Mouse (Mus musculus) T-cell, adult 66 days (primary cell): ENCODE data around the gene Spryd3. TPM values are rescaled to one million over a fixed set of nuclear protein-coding genes. Genes with fewer than 3 reads are reported as not detected.

Experiments used
- total RNA-seq, 2 experiments: library from RNA; stranded (reverse); gene quantifications; 3 replicates in 1 of 2; 4 replicates in 1 of 2; pipeline ENCODE4 v1.2.4; 2023

The Spryd3 gene
- total RNA-seq, result 10 to 100 TPM; 38.3 to 44.1 TPM

DNA sequence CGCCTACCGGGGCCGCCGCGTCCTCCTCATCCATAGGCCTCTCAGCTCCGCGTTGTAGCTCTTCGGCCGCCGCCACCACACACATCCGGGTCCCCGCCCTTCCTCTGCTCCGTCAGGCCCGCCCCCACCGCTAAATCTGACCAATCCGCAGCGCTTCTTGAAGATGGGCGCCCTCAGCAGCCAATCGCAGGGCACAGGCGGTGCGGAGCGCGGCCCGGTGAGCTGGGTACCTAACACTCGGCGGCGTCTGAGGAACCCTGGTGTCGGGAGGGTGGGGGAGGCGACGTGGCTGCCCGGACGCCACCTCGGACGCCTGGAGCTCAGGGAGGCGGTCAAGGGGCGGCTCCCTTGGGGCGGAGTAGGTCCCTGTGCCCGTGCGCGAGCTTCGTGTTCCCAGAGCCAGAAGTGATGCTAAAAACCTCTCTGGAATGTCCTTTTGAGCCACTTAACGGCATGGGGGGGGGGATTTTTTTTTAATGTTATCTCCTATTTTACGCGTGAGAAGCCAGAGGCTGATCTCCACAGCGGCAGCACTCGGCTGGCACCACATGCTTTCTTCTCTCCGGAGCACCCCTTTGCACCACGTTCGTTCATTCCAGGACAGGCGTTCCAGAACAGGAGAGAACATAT is at the start of gene Spryd3:
TSS of gene Spryd3 (minus strand) at position 106 of the 630 bp plus-strand sequence.

DNA sequence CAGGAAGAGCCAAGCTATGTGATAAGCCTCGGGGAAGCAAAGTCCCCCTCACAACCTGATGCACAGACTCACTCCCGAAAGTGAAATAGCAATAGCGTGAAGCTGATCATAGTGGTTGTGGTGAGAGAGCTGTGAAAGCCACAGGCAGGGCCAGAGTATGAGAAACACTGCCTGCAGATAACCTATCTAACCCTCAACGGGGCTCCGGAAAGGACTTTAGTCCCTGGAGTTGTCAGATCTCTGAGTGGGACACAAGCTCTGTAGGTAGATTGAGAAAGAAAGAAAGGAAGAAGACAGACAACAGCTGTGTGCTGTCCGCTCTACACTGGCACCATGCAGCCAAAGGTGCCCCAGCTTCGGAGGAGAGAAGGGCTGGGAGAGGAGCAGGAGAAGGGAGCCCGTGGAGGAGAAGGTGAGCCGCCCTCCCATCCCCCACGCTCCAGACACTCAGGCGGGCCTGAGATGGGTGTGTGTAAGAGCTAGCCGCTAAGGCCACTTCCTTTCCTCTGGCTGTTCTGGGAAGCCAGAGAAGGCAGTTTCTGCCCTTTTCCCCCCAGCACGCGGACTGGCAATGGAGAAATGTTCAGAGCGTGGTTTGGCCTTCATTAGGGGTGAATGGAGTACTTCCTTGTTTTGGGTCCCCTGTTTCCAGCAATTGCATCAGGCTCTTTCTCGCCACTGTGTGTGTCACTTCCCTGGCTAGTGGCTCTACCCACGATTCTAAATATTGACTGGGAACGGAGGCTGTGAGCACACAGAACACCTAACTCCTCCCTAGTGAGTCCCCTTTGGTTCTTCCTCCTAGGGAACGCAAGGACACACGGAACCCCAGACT is 14.5 kb upstream of the Spryd3 start, which contains the start of gene Soat2:
TSS of gene Soat2 (plus strand) at position 226 of the 835 bp plus-strand sequence.

DNA sequence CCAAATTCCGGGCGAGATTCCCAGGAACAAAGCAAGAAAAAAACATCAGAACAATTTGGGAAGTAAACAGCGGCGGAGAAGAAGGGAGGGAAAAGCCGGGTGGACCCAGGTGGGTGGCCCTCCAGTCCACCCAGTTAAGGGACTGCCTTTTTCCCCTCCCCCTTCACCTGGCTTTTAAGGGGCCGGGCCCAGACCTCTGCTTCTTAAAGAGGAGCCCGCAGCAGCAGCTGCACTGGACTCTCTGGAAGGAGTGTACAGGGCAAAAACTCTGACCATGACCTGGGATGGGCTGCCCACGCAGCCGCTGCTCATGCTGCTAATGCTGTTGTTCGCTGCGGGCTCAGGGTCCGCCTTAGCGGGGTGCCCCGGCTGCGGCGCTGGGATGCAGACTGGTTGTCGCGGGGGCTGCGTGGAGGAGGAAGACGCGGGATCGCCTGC is 8.3 kb upstream of the Spryd3 start, which contains the start of gene Igfbp6:
TSS of gene Igfbp6 (plus strand) at position 89 of the 438 bp plus-strand sequence.

DNA sequence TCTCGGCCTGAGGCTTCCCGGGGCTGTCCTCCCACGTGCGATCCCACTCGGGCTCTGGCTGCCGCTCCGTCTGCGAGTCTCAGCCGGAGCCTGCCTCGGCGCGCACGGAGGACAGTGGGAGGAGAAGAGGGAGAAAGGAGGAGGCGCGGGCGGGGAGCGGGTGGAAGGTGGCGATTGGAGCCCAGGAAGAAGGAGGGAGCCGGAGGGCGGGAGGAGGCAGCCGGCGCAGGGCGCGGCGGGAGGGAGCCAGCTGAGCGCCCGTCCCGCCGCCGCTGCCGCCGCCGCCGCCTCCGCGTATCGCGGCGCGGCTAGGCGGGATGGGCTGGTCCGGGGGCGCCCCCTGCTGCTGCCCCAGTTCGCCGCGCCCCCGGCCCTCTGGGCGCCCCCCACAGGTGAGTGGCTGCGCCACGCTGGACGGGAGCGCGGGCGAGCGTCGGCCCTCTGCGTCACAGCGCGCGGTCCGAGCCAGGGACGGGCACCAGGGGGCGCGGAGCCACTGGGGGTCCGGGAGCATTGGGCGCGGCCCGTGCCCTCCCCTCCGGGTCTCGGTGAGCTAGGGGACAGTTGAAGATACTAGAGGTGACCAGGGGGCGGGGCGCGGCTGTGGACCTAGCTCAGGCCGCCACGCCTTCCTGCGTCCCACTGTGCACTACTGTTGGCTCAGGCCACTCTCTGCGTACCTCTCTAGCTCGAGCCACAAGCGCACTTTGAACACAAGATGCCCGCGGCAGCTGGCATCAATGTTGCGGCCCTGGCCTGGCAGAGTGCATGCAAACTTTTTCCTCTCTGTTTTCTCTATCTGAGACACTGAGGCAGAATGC is 35.7 kb downstream of the Spryd3 start, which contains the start of gene Tns2:
TSS of gene Tns2 (plus strand) at position 253 of the 821 bp plus-strand sequence.

DNA sequence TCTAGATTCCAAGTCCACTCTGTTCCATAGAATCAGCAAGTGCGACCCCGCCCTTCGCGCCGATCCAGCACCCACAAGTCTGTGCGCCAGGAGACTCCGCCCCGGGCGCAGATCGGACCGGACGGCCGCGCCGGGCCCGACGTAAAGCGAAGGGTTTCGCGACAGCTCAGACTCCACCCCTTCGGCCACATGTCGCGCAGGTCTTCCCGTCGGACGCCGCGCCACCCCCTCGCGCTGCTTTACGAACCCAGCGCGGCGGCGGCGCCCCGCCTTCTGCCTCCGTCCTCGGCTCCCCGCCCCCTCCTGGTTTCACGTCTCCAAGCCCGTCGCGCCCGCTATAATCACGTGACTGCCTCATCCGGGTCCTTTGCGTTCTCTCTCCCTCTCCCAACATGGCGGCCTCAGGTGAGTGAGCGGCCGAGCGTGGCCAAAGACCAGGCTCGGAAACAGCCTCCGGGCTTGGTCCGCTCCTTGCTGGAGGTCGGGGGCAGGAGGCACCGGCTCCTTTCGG is 62.4 kb downstream of the Spryd3 start, which contains the start of gene Eif4b:
TSS of gene Eif4b (plus strand) at position 215 of the 511 bp plus-strand sequence.

Other genes with a start within 250 kb of the Spryd3 start
- not detected for gene Krt76, start 243.3 kb downstream of the Spryd3 start, total RNA-seq
- gene Krt4, start 211.5 kb downstream of the Spryd3 start, total RNA-seq, result not detected
- gene Krt79, start 195.9 kb downstream of the Spryd3 start, total RNA-seq, result not detected
- gene Krt78, start 181.9 kb downstream of the Spryd3 start, total RNA-seq, result not detected
- gene Krt8, start 131.8 kb downstream of the Spryd3 start, total RNA-seq, result not detected
- gene Krt18, start 108.1 kb downstream of the Spryd3 start, total RNA-seq, result not detected
- gene Eif4b, start 62.5 kb downstream of the Spryd3 start, total RNA-seq, result 100 to 1,000 TPM; 277 to 279 TPM
- under 1 TPM; 0.26 to 0.83 TPM for gene Tns2, start 35.8 kb downstream of the Spryd3 start, total RNA-seq
- not detected for gene Igfbp6, start 8.1 kb upstream of the Spryd3 start, total RNA-seq
- 1 to 10 TPM; 4.5 to 5.7 TPM for gene Soat2, start 14.3 kb upstream of the Spryd3 start, total RNA-seq
- 100 to 1,000 TPM; 112 to 129 TPM for gene Zfp740, start 67.0 kb upstream of the Spryd3 start, total RNA-seq
- 10 to 100 TPM; 17.9 to 23.6 TPM for gene Csad, start 68.5 kb upstream of the Spryd3 start, total RNA-seq
- 100 to 1,000 TPM; 699 to 803 TPM for gene Itgb7, start 95.7 kb upstream of the Spryd3 start, total RNA-seq
- gene Rarg, start 121.3 kb upstream of the Spryd3 start, total RNA-seq, result 10 to 100 TPM; 44.9 to 62.2 TPM
- not detected for gene Gm9918, start 134.3 kb upstream of the Spryd3 start, total RNA-seq
- 10 to 100 TPM; 35.3 to 39.6 TPM for gene Mfsd5, start 143.2 kb upstream of the Spryd3 start, total RNA-seq
- gene Espl1, start 160.0 kb upstream of the Spryd3 start, total RNA-seq, result 1 to 10 TPM; 5.4 to 6.7 TPM
- 100 to 1,000 TPM; 523 to 527 TPM for gene Pfdn5, start 189.9 kb upstream of the Spryd3 start, total RNA-seq
- 10 to 100 TPM; 65.7 to 81.3 TPM for gene Myg1, start 195.5 kb upstream of the Spryd3 start, total RNA-seq
- gene Aaas, start 214.5 kb upstream of the Spryd3 start, total RNA-seq, result 10 to 100 TPM; 39.7 to 48.7 TPM
- not detected for gene Sp7, start 230.9 kb upstream of the Spryd3 start, total RNA-seq